Mouse (Mus musculus): ENCODE measurements at regions not wholly inside any gene's neighbourhood (a gene's known extent, or its start where the extent isn't known, plus 50 kb on each side); places are given as distances from the start of the nearest gene placed in this dataset.

GRCm38 (mm10) chr13:72355821-72356220, 272.8 kb upstream of the Irx2 start:
- DNase-seq, result no peak

GRCm38 (mm10) chr13:72358243-72358904, 270.2 kb upstream of the Irx2 start:
- no peak for DNase-seq

- DNase-seq, result no peak
These were observed 262.9 kb upstream of the Irx2 start for GRCm38 (mm10) chr13:72365534-72366271.

GRCm38 (mm10) chr13:72366281-72366680, 262.3 kb upstream of the Irx2 start:
- DNase-seq, result no peak

- DNase-seq, result no peak
These were observed 258.5 kb upstream of the Irx2 start for GRCm38 (mm10) chr13:72370131-72370530.

- no peak for DNase-seq
These were observed 257.6 kb upstream of the Irx2 start for GRCm38 (mm10) chr13:72370997-72371396.

GRCm38 (mm10) chr13:72393366-72393765, 235.3 kb upstream of the Irx2 start:
- DNase-seq, result no peak

- no peak for DNase-seq
These were observed 227.9 kb upstream of the Irx2 start for GRCm38 (mm10) chr13:72400677-72401076.

GRCm38 (mm10) chr13:72409238-72409965, 219.2 kb upstream of the Irx2 start:
- no peak for DNase-seq

- DNase-seq, result no peak
These were observed 216.0 kb upstream of the Irx2 start for GRCm38 (mm10) chr13:72412656-72413055.

GRCm38 (mm10) chr13:72416981-72417380, 211.6 kb upstream of the Irx2 start:
- DNase-seq, result no peak

GRCm38 (mm10) chr13:72417816-72418215, 210.8 kb upstream of the Irx2 start:
- no peak for DNase-seq

- no peak for DNase-seq
These were observed 210.3 kb upstream of the Irx2 start for GRCm38 (mm10) chr13:72418285-72418684.

- no peak for DNase-seq
These were observed 209.1 kb upstream of the Irx2 start for GRCm38 (mm10) chr13:72419532-72419931.

- no peak for DNase-seq
These were observed 202.7 kb upstream of the Irx2 start for GRCm38 (mm10) chr13:72425917-72426316.

- no peak for DNase-seq
These were observed 183.3 kb upstream of the Irx2 start for GRCm38 (mm10) chr13:72445336-72445735.

- DNase-seq, result no peak
These were observed 180.1 kb upstream of the Irx2 start for GRCm38 (mm10) chr13:72448458-72449058.

GRCm38 (mm10) chr13:72495353-72495752, 133.3 kb upstream of the Irx2 start:
- DNase-seq, result no peak

- DNase-seq, result no peak
These were observed 131.6 kb upstream of the Irx2 start for GRCm38 (mm10) chr13:72497036-72497435.

GRCm38 (mm10) chr13:72497521-72497920, 131.1 kb upstream of the Irx2 start:
- no peak for DNase-seq

- DNase-seq, result no peak
These were observed 122.7 kb upstream of the Irx2 start for GRCm38 (mm10) chr13:72505954-72506353.

GRCm38 (mm10) chr13:72538633-72539032, 90.0 kb upstream of the Irx2 start:
- no peak for DNase-seq

GRCm38 (mm10) chr13:72541706-72542105, 86.9 kb upstream of the Irx2 start:
- DNase-seq, result no peak

Measured in adrenal gland, adult 2 months (tissue).